Mouse (Mus musculus) MEL (cell line): Measurements from ENCODE around the gene Wipf1.

Experiments
- CHD1 ChIP-seq: IDR thresholded peaks from 2 replicates; pipeline ENCODE4 v1.6.1; 2012; ENCODE audit warnings: low read depth, mild to moderate bottlenecking, inconsistent platforms, low read length, improper control_type of control experiment
- CTCF ChIP-seq, 3 experiments: IDR thresholded peaks in 2 of 3; conservative IDR thresholded peaks in 1 of 3; 2 replicates each; pipeline ENCODE4 v1.5.1; 2011 to 2012; ENCODE audit warnings: low read length in 3 of 3, low read depth in 2 of 3, mild to moderate bottlenecking in 2 of 3, improper control_type of control experiment in 1 of 3, inconsistent platforms in 1 of 3, mixed read lengths in 1 of 3, moderate library complexity in 1 of 3; ENCODE audit not compliant: control insufficient read depth in 1 of 3, insufficient read depth in 1 of 3, poor library complexity in 1 of 3, severe bottlenecking in 1 of 3
- ELF1 ChIP-seq: IDR thresholded peaks from 2 replicates; pipeline ENCODE4 v1.6.1; 2014; ENCODE audit warnings: low read depth, mild to moderate bottlenecking, inconsistent platforms, low read length, improper control_type of control experiment, moderate library complexity
- GATA1 ChIP-seq: IDR thresholded peaks from 2 replicates; pipeline ENCODE4 v1.6.1; 2011; ENCODE audit warnings: low read depth, low read length, improper control_type of control experiment
- MXI1 ChIP-seq: IDR thresholded peaks from 2 replicates; pipeline ENCODE4 v1.6.1; 2011; ENCODE audit warnings: mild to moderate bottlenecking, low read depth, low read length, improper control_type of control experiment
- POLR2A ChIP-seq, 2 experiments: IDR thresholded peaks; 2 replicates each; pipeline ENCODE4 v1.6.1; 2011 to 2012; ENCODE audit warnings: low read length in 2 of 2, mild to moderate bottlenecking in 2 of 2, control low read depth in 1 of 2, improper control_type of control experiment in 1 of 2, low read depth in 1 of 2, moderate library complexity in 1 of 2; ENCODE audit not compliant: control insufficient read depth in 1 of 2, insufficient read depth in 1 of 2, poor library complexity in 1 of 2
- TAL1 ChIP-seq: IDR thresholded peaks from 2 replicates; pipeline ENCODE4 v1.6.1; 2012; ENCODE audit warnings: mild to moderate bottlenecking, inconsistent platforms, low read length, moderate library complexity, mixed read lengths
- TBP ChIP-seq: IDR thresholded peaks from 2 replicates; pipeline ENCODE4 v1.8.0; 2011; ENCODE audit warnings: low read depth, low read length, improper control_type of control experiment
- TCF12 ChIP-seq: IDR thresholded peaks from 2 replicates; pipeline ENCODE4 v1.6.1; 2014; ENCODE audit warnings: low read depth, mild to moderate bottlenecking, inconsistent platforms, low read length, improper control_type of control experiment, moderate library complexity
- USF1 ChIP-seq: IDR thresholded peaks from 2 replicates; pipeline ENCODE4 v1.6.1; 2014; ENCODE audit warnings: low read depth, mild to moderate bottlenecking, inconsistent platforms, low read length, improper control_type of control experiment, moderate library complexity
- ZMIZ1 ChIP-seq: IDR thresholded peaks from 2 replicates; pipeline ENCODE4 v1.6.1; 2012; ENCODE audit warnings: low read depth, mild to moderate bottlenecking, inconsistent platforms, low read length, improper control_type of control experiment, moderate library complexity

GRCm38 (mm10) chr2:73443985-73444384 lies 85.5 kb downstream of the Wipf1 start:
- TF ChIP-seq ZMIZ1 (no peak), TCF12 (no peak), CHD1 (no peak), ELF1 (no peak), TAL1 (no peak), USF1 (no peak), TBP (no peak), CTCF (IDR thresholded peaks at IDR 0.05 in 2 of 3, conservative IDR thresholded peaks at IDR 0.05 in 1 of 3; ENCODE audit: control insufficient read depth in 1 of 3, insufficient read depth in 1 of 3, low read depth in 2 of 3, low read length in 3 of 3, poor library complexity in 1 of 3, severe bottlenecking in 1 of 3) (no peak), GATA1 (no peak), MXI1 (no peak), POLR2A (IDR thresholded peaks at IDR 0.05; ENCODE audit: control insufficient read depth in 1 of 2, insufficient read depth in 1 of 2, low read depth in 1 of 2, low read length in 2 of 2, poor library complexity in 1 of 2) (no peak)
